Mouse (Mus musculus): Measurements from ENCODE around the gene Ppp1r1b.

Ppp1r1b gene

GRCm38 (mm10) chr11:98392645-98393044 lies 44.4 kb downstream of the Ppp1r1b start:
- DNase-seq (ENCODE audit: low read depth, low spot score): no peak

GRCm38 (mm10) chr11:98393317-98393716 lies 45.1 kb downstream of the Ppp1r1b start:
- no peak for DNase-seq (ENCODE audit: low read depth, low spot score)

- no peak for DNase-seq (ENCODE audit: low read depth, low spot score)
These were observed 46.1 kb downstream of the Ppp1r1b start for GRCm38 (mm10) chr11:98394301-98394700.

GRCm38 (mm10) chr11:98395041-98395440 lies 46.8 kb downstream of the Ppp1r1b start:
- DNase-seq (ENCODE audit: low read depth, low spot score): no peak

- no peak for DNase-seq (ENCODE audit: low read depth, low spot score)
These were observed 49.7 kb downstream of the Ppp1r1b start for GRCm38 (mm10) chr11:98397946-98398345.

- DNase-seq (ENCODE audit: low read depth, low spot score): peak; percentile 81
These were observed 52.0 kb downstream of the Ppp1r1b start, which contains the start of gene Pgap3 for GRCm38 (mm10) chr11:98400161-98400726. Gene Pgap3 (minus strand): TSS chr11:98400490.

GRCm38 (mm10) chr11:98400816-98401215 lies 52.6 kb downstream of the Ppp1r1b start:
- no peak for DNase-seq (ENCODE audit: low read depth, low spot score)

GRCm38 (mm10) chr11:98406621-98407020 lies 58.4 kb downstream of the Ppp1r1b start:
- no peak for DNase-seq (ENCODE audit: low read depth, low spot score)
